Mouse (Mus musculus) hindbrain, embryonic 11.5 days (tissue): ENCODE results near the gene Eef1akmt1. TPM values are rescaled to one million over a fixed set of nuclear protein-coding genes. Genes with fewer than 3 reads are reported as not detected.

Experiments
- ATAC-seq: fragments of 200-750 bp; cut with Nextera tagmentation; 2 replicates; pipeline ENCODE4 v1.8.0; 2017; ENCODE audit warnings: mild to moderate bottlenecking, moderate TSS enrichment, moderate library complexity; ENCODE audit not compliant: low FRiP score
- DNase-seq: peaks from one replicate; pipeline ENCODE4 v3.0.0-alpha.2; 2015; ENCODE audit warnings: low spot score
- H3K27ac ChIP-seq: fragments of 300-500 bp; sonication (generic); 2 replicates; pipeline ENCODE4 v1.5.1; 2014; ENCODE audit warnings: mild to moderate bottlenecking, low read depth, low read length
- H3K27me3 ChIP-seq: fragments of 300-500 bp; sonication (generic); 2 replicates; pipeline ENCODE4 v1.6.1; 2014; ENCODE audit warnings: mild to moderate bottlenecking, low read length, moderate library complexity, mixed read lengths; ENCODE audit not compliant: control insufficient read depth, insufficient read depth
- H3K36me3 ChIP-seq: fragments of 300-500 bp; sonication (generic); 2 replicates; pipeline ENCODE4 v1.6.1; 2014; ENCODE audit warnings: mild to moderate bottlenecking, low read length, moderate library complexity, mixed read lengths; ENCODE audit not compliant: control insufficient read depth, insufficient read depth
- H3K4me1 ChIP-seq: fragments of 300-500 bp; sonication (generic); replicated peaks from 2 replicates; pipeline ENCODE4 v1.6.1; 2014; ENCODE audit warnings: low read length, mixed read lengths; ENCODE audit not compliant: control insufficient read depth, insufficient read depth
- H3K4me2 ChIP-seq: fragments of 300-500 bp; sonication (generic); replicated peaks from 2 replicates; pipeline ENCODE4 v1.6.1; 2014; ENCODE audit warnings: mild to moderate bottlenecking, low read depth, low read length
- H3K4me3 ChIP-seq: fragments of 300-500 bp; sonication (generic); 2 replicates; pipeline ENCODE4 v1.5.1; 2014; ENCODE audit warnings: low read depth, low read length
- H3K9ac ChIP-seq: fragments of 300-500 bp; sonication (generic); 2 replicates; pipeline ENCODE4 v1.6.1; 2014; ENCODE audit warnings: low read depth, low read length
- H3K9me3 ChIP-seq: fragments of 300-500 bp; sonication (generic); 2 replicates; pipeline ENCODE4 v1.6.1; 2016; ENCODE audit warnings: low read length; ENCODE audit not compliant: control insufficient read depth
- WGBS: fragments of 180-500 bp; shearing (Covaris S2); extraction: QIAGEN DNeasy Blood & Tissue Kit; methylation state at CpG from one replicate; pipeline ENCODE4 v1.1.7; 2014; 5-methylcytosine and 5-hydroxymethylcytosine counted together
- polyA plus RNA-seq: library from polyadenylated mRNA; unstranded; fragments of >200 nt; fragmentation: Nextera tagmentation; extraction: Ambion mirVana; gene quantifications from 2 replicates; pipeline ENCODE4 v1.2.1, GENCODE M21; 2014

The Eef1akmt1 gene
- polyA plus RNA-seq, 1 experiment from 2014 or later: 88.9 TPM

DNA sequence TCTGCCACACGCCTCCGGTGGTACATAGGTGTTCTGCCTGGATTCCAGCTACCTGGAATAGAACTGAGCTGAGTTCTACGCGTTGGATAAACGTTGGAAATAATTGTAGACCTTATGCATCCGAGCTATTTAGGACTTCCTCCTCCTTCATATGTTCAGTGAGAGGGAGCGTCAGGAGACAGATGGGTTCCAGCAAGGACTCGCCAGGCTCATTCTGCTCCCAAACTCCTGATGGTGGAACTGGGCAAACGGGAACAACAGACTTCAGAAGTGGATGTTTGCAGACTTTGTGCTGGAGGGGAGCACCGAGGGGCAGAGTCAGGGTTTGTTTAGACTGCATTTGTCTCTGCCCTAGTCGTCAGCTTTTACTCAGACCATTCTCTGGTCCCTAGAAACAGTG is 30.7 kb downstream of the Eef1akmt1 start:
- no peaks in the 10 kb centered on the region for H3K9me3 ChIP-seq
- DNase-seq: no peak
- H3K27ac ChIP-seq: no peak overlapping the region
- H3K4me1 ChIP-seq: no peaks in the 10 kb centered on the region; the same call in 1 of the 2 replicates
- no peak overlapping the region for H3K4me2 ChIP-seq
- H3K4me3 ChIP-seq: no peak overlapping the region
- ATAC-seq: no peak
- 87% methylated on average over 11 of the region's 11 CpGs for WGBS
- no peaks in the 10 kb centered on the region for H3K36me3 ChIP-seq
- no peak overlapping the region for H3K9ac ChIP-seq
- 0 out of 2 replicates have a peak, but pooled peaks cover 4% of the 10 kb centered on the region for H3K27me3 ChIP-seq

DNA sequence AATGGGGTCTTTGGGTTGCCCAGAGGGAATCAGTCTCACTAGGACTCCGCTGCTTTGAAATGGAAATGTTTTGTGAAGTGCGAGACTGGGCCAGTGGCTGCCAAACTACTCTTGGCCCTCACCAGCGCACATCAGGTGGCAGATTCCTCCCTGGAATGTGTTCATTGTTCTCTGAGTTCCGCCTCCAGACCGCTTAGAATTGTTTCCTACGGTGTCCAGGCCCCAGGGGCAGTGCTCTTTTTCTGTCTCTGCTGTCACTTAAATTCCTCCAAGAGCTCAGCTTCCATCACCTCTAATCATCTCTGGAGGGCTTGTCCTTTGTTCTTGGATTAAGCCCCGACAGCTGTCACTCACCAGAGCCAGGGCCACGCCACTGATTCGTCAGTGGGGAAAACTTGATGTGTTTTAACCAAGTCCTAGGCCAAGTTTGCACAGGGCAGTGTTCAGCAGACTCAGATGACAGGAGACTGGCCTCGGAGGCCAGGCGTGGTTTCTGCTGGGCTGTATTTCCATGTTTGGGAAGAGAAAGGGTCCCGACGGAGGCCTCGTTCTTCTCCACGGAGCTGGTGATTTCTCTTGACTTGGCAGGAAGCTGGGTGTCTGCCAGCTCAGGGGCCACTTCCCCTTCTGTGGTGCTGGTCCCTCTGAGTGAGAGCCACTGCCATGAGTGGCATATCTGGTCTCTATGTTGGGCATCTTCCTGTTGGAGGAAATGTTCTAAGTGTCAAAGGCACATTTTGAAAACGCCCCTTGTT is 34.0 kb downstream of the Eef1akmt1 start:
- no peak for ATAC-seq
- Histone ChIP-seq H3K4me1 (peaks cover 8% of the 10 kb centered on the region; the same call in 1 of the 2 replicates), H3K4me2 (no peak overlapping the region), H3K9me3 (no peaks in the 10 kb centered on the region), H3K9ac (no peak overlapping the region), H3K27ac (no peak overlapping the region), H3K27me3 (peaks cover 14% of the 10 kb centered on the region; the same call in 1 of the 2 replicates), H3K4me3 (no peak overlapping the region), H3K36me3 (no peaks in the 10 kb centered on the region)
- DNase-seq: peak; percentile 31
- WGBS: 9% methylated on average over 16 of the region's 16 CpGs

DNA sequence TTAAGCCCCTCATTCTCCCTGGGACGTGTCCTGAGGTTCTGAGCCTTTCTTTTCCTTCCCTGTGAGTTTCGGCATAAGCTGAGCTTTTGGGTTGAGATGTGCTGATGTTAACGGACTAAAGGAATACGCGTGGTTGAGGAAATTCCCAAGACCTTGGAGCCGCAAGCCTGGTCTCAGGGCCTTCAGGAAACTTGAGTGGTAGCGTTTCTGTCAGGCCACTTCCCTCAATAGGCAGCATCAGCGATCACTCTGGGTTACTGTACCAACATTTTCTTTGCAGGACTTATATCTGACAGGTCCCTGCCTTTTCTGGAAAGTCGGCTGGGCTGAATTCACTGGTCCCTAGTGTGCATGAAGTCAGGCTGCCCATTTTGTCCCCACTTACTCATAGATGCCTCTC is 34.6 kb downstream of the Eef1akmt1 start:
- Histone ChIP-seq H3K4me2 (no peak overlapping the region), H3K27ac (no peak overlapping the region)
- 29% methylated on average over 9 of the region's 9 CpGs for WGBS

DNA sequence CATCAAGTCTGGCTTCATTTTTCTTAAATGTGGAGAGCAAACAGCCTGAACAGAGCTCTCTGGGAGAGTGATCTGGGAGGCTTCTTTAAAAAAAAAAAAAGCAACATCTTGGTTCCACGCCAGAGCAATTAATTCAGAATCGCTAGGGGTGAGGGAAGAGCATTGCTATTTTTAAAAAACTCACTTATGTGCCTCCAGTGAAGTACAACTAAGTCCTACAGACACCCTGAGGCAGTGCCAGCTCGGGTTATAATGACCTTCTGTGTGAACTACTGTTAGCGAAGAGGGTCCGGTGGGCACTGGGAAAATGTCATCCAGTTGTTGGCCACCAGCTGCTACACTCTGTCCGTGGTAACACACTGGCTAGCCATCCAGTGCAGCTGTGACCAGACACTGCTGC is 35.8 kb downstream of the Eef1akmt1 start:
- Histone ChIP-seq H3K36me3 (no peaks in the 10 kb centered on the region), H3K4me3 (no peak overlapping the region), H3K27me3 (peaks cover 14% of the 10 kb centered on the region; the same call in 1 of the 2 replicates), H3K9me3 (no peaks in the 10 kb centered on the region), H3K4me2 (no peak overlapping the region), H3K9ac (no peak overlapping the region), H3K4me1 (peaks cover 8% of the 10 kb centered on the region; the same call in 1 of the 2 replicates), H3K27ac (no peak overlapping the region)
- ATAC-seq (no peak), DNase-seq (no peak)
- WGBS: 80% methylated on average over 6 of the region's 6 CpGs

More for the DNA sequence above, 34.6 kb downstream of the Eef1akmt1 start:
- peak; percentile 7 for DNase-seq
- H3K27me3 ChIP-seq: peaks cover 14% of the 10 kb centered on the region; the same call in 1 of the 2 replicates
- H3K4me3 ChIP-seq: no peak overlapping the region
- ATAC-seq: no peak
- H3K9me3 ChIP-seq: no peaks in the 10 kb centered on the region
- H3K9ac ChIP-seq: no peak overlapping the region
- H3K36me3 ChIP-seq: no peaks in the 10 kb centered on the region
- H3K4me1 ChIP-seq: peaks cover 8% of the 10 kb centered on the region; the same call in 1 of the 2 replicates

DNA sequence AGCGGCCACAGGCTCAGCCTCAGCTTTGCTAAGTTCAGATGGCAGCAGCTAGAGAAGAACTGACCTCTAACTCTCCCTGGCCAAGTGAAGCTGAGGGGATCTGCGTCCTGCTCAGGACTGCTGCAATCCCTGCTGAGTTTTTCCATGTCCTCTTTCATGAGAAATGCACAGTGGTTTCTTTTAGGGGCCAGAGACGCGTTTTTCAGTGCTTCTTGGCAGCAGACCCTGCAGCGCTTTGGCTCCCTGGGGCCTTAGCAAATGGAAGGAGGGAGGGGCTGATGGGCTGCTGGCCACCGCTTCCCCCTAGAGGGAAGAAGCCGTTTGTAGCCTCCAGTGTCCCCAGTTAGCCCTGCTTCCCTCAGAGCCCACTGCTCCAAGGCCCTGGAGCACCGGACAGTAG is 36.5 kb downstream of the Eef1akmt1 start:
- peaks cover 8% of the 10 kb centered on the region; the same call in 1 of the 2 replicates for H3K4me1 ChIP-seq
- peaks cover 14% of the 10 kb centered on the region; the same call in 1 of the 2 replicates for H3K27me3 ChIP-seq
- 7% methylated on average over 8 of the region's 8 CpGs for WGBS
- H3K4me2 ChIP-seq: no peak overlapping the region
- H3K4me3 ChIP-seq: no peak overlapping the region
- ATAC-seq (no peak), DNase-seq (peak; percentile 16)
- H3K9ac ChIP-seq: no peak overlapping the region
- H3K9me3 ChIP-seq: no peaks in the 10 kb centered on the region
- no peaks in the 10 kb centered on the region for H3K36me3 ChIP-seq
- no peak overlapping the region for H3K27ac ChIP-seq

DNA sequence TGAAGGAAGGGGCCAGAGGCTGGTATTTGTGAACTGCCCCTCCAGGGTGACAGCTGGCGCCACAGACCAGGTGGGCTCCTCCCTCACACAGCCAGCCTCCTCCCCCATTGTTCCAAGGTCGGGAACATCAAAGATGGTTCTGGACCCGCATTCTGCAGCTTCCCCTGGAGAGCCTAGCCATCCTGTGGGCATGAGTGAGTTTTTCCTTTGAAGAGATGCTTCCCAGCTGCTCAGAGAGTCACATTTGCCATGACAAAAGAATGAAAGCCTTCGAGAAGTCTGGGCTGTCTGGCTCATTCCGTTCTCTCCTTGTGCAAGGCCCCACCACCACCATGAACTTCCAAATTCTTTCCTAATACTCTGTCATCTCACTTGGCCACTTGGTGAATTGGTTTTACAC is 37.1 kb downstream of the Eef1akmt1 start:
- Histone ChIP-seq H3K36me3 (no peaks in the 10 kb centered on the region), H3K4me1 (peaks cover 8% of the 10 kb centered on the region; the same call in 1 of the 2 replicates), H3K27ac (no peak overlapping the region), H3K4me3 (no peak overlapping the region), H3K4me2 (no peak overlapping the region), H3K9ac (no peak overlapping the region), H3K9me3 (no peaks in the 10 kb centered on the region), H3K27me3 (peaks cover 14% of the 10 kb centered on the region; the same call in 1 of the 2 replicates)
- ATAC-seq (no peak), DNase-seq (peak; percentile 9)
- 4% methylated on average over 5 of the region's 5 CpGs for WGBS

DNA sequence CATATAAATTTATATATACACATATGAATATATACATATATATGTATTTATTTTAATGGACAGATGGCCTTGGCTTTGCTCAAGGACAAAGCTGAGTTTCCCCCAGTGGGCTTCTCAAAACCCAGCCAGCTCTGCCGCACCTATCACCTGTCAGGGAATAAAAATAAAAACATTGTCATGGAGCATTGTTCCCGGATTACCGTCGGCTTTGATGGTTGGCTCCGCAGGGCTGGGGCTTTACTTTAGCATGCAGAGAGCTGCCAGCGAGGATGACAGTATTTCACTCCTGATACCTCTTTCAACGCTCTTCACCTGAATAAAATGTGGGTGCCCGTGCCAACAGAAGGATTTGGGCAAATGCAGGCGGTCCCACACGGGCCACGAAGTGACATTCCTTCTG is 37.6 kb downstream of the Eef1akmt1 start:
- WGBS: 17% methylated on average over 11 of the region's 11 CpGs
- H3K36me3 ChIP-seq: no peaks in the 10 kb centered on the region
- peaks cover 8% of the 10 kb centered on the region; the same call in 1 of the 2 replicates for H3K4me1 ChIP-seq
- H3K9ac ChIP-seq: no peak overlapping the region
- H3K4me3 ChIP-seq: no peak overlapping the region
- H3K27me3 ChIP-seq: peaks cover 14% of the 10 kb centered on the region; the same call in 1 of the 2 replicates
- H3K9me3 ChIP-seq: no peaks in the 10 kb centered on the region
- ATAC-seq (no peak), DNase-seq (no peak)
- H3K4me2 ChIP-seq: no peak overlapping the region
- no peak overlapping the region for H3K27ac ChIP-seq

DNA sequence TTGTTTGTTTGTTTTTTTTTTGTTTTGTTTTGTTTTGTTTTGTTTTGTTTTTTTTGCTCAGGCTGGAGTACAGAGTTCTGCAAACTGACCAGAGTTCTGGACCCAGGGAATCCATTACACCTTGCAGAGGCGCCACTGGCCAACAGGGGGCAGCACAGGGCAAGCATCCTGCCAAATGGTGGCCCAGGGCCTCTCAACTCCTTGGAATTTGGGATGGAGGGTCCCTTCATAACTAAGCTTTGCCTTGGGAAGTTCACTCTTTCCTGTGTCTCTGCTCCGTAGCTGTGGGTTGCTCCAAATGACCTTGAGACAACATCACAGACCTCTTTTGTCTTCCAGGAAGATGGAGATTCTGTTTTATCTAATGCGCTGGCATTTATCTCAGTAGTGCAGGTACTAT is 38.2 kb downstream of the Eef1akmt1 start:
- ATAC-seq: no peak
- 45% methylated on average over 3 of the region's 3 CpGs for WGBS
- Histone ChIP-seq H3K4me3 (no peak overlapping the region), H3K4me2 (no peak overlapping the region), H3K9ac (no peak overlapping the region), H3K4me1 (peaks cover 8% of the 10 kb centered on the region; the same call in 1 of the 2 replicates), H3K36me3 (no peaks in the 10 kb centered on the region), H3K9me3 (no peaks in the 10 kb centered on the region), H3K27ac (no peak overlapping the region), H3K27me3 (peaks cover 14% of the 10 kb centered on the region; the same call in 1 of the 2 replicates)
- DNase-seq: peak; percentile 75

DNA sequence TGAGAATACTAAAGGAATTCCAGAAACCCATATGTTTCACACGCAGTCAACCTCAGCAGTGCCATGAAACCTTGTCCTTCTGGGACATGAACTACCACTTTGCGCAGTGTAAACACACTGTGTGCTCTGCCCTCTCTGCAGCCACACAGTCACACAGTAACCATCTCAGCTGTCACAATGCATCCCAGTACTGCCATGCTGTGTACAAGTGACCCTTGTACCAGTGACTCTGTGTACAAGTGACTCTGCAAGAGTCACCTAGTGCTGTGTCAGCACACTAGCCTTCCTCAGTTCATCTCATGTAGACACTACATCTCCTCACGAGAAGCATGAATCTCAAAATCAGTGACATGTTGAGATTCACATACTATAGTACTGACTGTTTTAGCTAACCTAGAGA is 38.8 kb downstream of the Eef1akmt1 start:
- Histone ChIP-seq H3K4me2 (no peak overlapping the region), H3K27me3 (peaks cover 11% of the 10 kb centered on the region; the same call in 1 of the 2 replicates), H3K36me3 (no peaks in the 10 kb centered on the region), H3K9ac (no peak overlapping the region), H3K4me3 (no peak overlapping the region), H3K9me3 (no peaks in the 10 kb centered on the region), H3K4me1 (peaks cover 8% of the 10 kb centered on the region; the same call in 1 of the 2 replicates), H3K27ac (no peak overlapping the region)
- WGBS: 85% methylated on average over 3 of the region's 3 CpGs
- DNase-seq (no peak), ATAC-seq (no peak)
